Mouse (Mus musculus) megakaryocyte, embryonic 14.5 days (primary cell): Measurements from ENCODE around the gene Hrk. TPM values are rescaled to one million over a fixed set of nuclear protein-coding genes. Genes with fewer than 3 reads are reported as not detected.

Source experiments
- H3K27me3 ChIP-seq: replicated peaks from 2 replicates; pipeline ENCODE3; 2012; ENCODE audit warnings: inconsistent platforms
- H3K36me3 ChIP-seq: replicated peaks from 2 replicates; pipeline ENCODE3; 2012; ENCODE audit warnings: low read length, inconsistent platforms, mixed read lengths
- H3K4me1 ChIP-seq: 2 replicates; pipeline ENCODE4 v1.6.1; 2012; ENCODE audit warnings: inconsistent platforms
- H3K4me3 ChIP-seq: replicated peaks from 2 replicates; pipeline ENCODE3; 2012; ENCODE audit warnings: moderate library complexity, mild to moderate bottlenecking, inconsistent platforms
- H3K9me3 ChIP-seq: 2 replicates; pipeline ENCODE4 v1.6.1; 2012; ENCODE audit warnings: inconsistent platforms
- FLI1 ChIP-seq: IDR thresholded peaks from 2 replicates; pipeline ENCODE4 v1.6.1; 2012; ENCODE audit warnings: low read length, inconsistent platforms, mixed read lengths
- GATA1 ChIP-seq: IDR thresholded peaks from 3 replicates; pipeline ENCODE4 v1.6.1; 2012; ENCODE audit warnings: mixed read lengths, low read length, inconsistent platforms, borderline replicate concordance
- polyA plus RNA-seq: library from polyadenylated mRNA; stranded (reverse); fragments of >175 nt; gene quantifications from 2 replicates; pipeline ENCODE4 v1.2.3, GENCODE M21; 2012; ENCODE audit warnings: low replicate concordance; ENCODE audit not compliant: insufficient read depth

Hrk gene
- polyA plus RNA-seq, 1 experiment = not detected

- Histone ChIP-seq H3K4me3 (no peak overlapping the region), H3K36me3 (peaks cover 97% of the 10 kb centered on the region), H3K9me3 (no peaks in the 10 kb centered on the region), H3K4me1 (peaks cover 67% of the 10 kb centered on the region), H3K27me3 (no peaks in the 10 kb centered on the region)
- no peak for TF ChIP-seq FLI1
- TF ChIP-seq GATA1 = no peak
These were observed 22.0 kb upstream of the Hrk start for GRCm38 (mm10) chr5:118142471-118142870.

GRCm38 (mm10) chr5:118143211-118144026 lies 21.0 kb upstream of the Hrk start:
- peaks cover 62% of the 10 kb centered on the region for H3K4me1 ChIP-seq
- peaks cover 94% of the 10 kb centered on the region for H3K36me3 ChIP-seq

GRCm38 (mm10) chr5:118144327-118144726 lies 20.1 kb upstream of the Hrk start:
- Histone ChIP-seq H3K36me3 (peaks cover 91% of the 10 kb centered on the region), H3K9me3 (no peaks in the 10 kb centered on the region)

More at GRCm38 (mm10) chr5:118143211-118144026, 21.0 kb upstream of the Hrk start:
- H3K4me3 ChIP-seq = no peak overlapping the region
- no peaks in the 10 kb centered on the region for H3K9me3 ChIP-seq
- TF ChIP-seq FLI1 (no peak), GATA1 (no peak)
- no peaks in the 10 kb centered on the region for H3K27me3 ChIP-seq

GRCm38 (mm10) chr5:118144770-118145169 lies 19.7 kb upstream of the Hrk start:
- H3K36me3 ChIP-seq = peaks cover 91% of the 10 kb centered on the region
- peaks cover 58% of the 10 kb centered on the region for H3K4me1 ChIP-seq
- no peaks in the 10 kb centered on the region for H3K9me3 ChIP-seq
- TF ChIP-seq GATA1 (no peak), FLI1 (no peak)
- no peak overlapping the region for H3K4me3 ChIP-seq
- H3K27me3 ChIP-seq = no peaks in the 10 kb centered on the region

More at GRCm38 (mm10) chr5:118144327-118144726, 20.1 kb upstream of the Hrk start:
- no peak overlapping the region for H3K4me3 ChIP-seq
- peaks cover 60% of the 10 kb centered on the region for H3K4me1 ChIP-seq
- no peaks in the 10 kb centered on the region for H3K27me3 ChIP-seq
- TF ChIP-seq GATA1 (no peak), FLI1 (no peak)

GRCm38 (mm10) chr5:118145458-118145857 lies 19.0 kb upstream of the Hrk start:
- peaks cover 92% of the 10 kb centered on the region for H3K36me3 ChIP-seq
- H3K9me3 ChIP-seq = no peaks in the 10 kb centered on the region
- no peak for TF ChIP-seq FLI1
- TF ChIP-seq GATA1 = no peak
- H3K4me3 ChIP-seq = no peak overlapping the region
- H3K27me3 ChIP-seq = no peaks in the 10 kb centered on the region
- peaks cover 61% of the 10 kb centered on the region for H3K4me1 ChIP-seq

- TF ChIP-seq FLI1 (no peak), GATA1 (no peak)
- Histone ChIP-seq H3K4me3 (no peak overlapping the region), H3K4me1 (peaks cover 62% of the 10 kb centered on the region), H3K36me3 (peaks cover 90% of the 10 kb centered on the region), H3K27me3 (no peaks in the 10 kb centered on the region), H3K9me3 (peaks cover under 1% of the 10 kb centered on the region; the same call in 1 of the 2 replicates)
These were observed 18.3 kb upstream of the Hrk start for GRCm38 (mm10) chr5:118145999-118146679.

GRCm38 (mm10) chr5:118147264-118147663 lies 17.2 kb upstream of the Hrk start:
- Histone ChIP-seq H3K27me3 (no peaks in the 10 kb centered on the region), H3K9me3 (peaks cover 3% of the 10 kb centered on the region; the same call in 1 of the 2 replicates), H3K4me3 (no peak overlapping the region), H3K36me3 (peaks cover 87% of the 10 kb centered on the region), H3K4me1 (peaks cover 59% of the 10 kb centered on the region)
- no peak for TF ChIP-seq GATA1
- no peak for TF ChIP-seq FLI1

- Histone ChIP-seq H3K9me3 (peaks cover 3% of the 10 kb centered on the region; the same call in 1 of the 2 replicates), H3K4me1 (peaks cover 52% of the 10 kb centered on the region), H3K4me3 (no peak overlapping the region), H3K27me3 (no peaks in the 10 kb centered on the region), H3K36me3 (peaks cover 76% of the 10 kb centered on the region)
- TF ChIP-seq GATA1 (no peak), FLI1 (no peak)
These were observed 14.7 kb upstream of the Hrk start for GRCm38 (mm10) chr5:118149711-118150110.

GRCm38 (mm10) chr5:118154839-118155564 lies 9.4 kb upstream of the Hrk start, which contains the start of gene Fbxw8:
Gene Fbxw8, minus strand, starts transcription at chr5:118155464.
- Histone ChIP-seq H3K36me3 (peaks cover 29% of the 10 kb centered on the region), H3K9me3 (peaks cover 3% of the 10 kb centered on the region; the same call in 1 of the 2 replicates), H3K4me3 (peak within 1 kb of the TSS; percentile 97), H3K27me3 (peaks cover 11% of the 10 kb centered on the region), H3K4me1 (peaks cover 40% of the 10 kb centered on the region)
- TF ChIP-seq FLI1 (0 out of 2 replicates have a peak, but pooled peaks have one; percentile 55), GATA1 (no peak)

GRCm38 (mm10) chr5:118155565-118155947 lies 8.9 kb upstream of the Hrk start:
- Histone ChIP-seq H3K4me1 (peaks cover 36% of the 10 kb centered on the region), H3K27me3 (peaks cover 16% of the 10 kb centered on the region), H3K9me3 (peaks cover 3% of the 10 kb centered on the region; the same call in 1 of the 2 replicates), H3K4me3 (peak overlapping the region; percentile 97), H3K36me3 (peaks cover 25% of the 10 kb centered on the region)
- TF ChIP-seq GATA1 (no peak), FLI1 (no peak)
